In the genomic region with DNA sequence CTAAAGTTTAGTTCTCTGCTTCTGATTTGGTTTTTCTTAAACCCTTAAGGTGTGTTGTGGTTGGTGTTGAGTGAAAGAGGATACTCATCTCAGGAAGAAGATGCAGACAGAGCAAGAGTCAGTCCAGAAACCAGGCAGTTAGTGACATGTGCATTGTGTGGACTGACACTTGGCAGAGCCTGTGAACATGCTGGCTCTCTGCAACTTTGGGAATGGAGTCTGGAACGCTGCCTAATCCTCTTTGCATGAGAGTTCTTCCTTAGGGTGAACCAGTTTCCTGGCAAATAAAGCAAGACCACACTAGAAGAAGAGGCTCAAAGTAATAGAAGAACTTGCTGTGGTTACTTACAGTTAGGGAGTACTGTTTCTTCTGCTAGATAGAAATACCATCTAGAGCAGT, we compare ENCODE assay signal across 29 mouse cellular contexts.
DNase-seq lines count a peak whose midpoint lies in the region; ATAC-seq and TF ChIP-seq lines count a peak whose summit lies in the region.
"Had no signal": no experiment of that assay in that cellular context is flagged by ENCODE, and none has a peak within 500 bp of the region (broad histone marks: within the 10 kb centered on the region; RNA-seq: fewer than 3 reads in every experiment).

No protein-coding gene starts in this region.

- TF ChIP-seq CTCF in hindbrain, postnatal 0 days (IDR thresholded peaks at IDR 0.05; ENCODE audit: low read depth) = no peak

- H3K4me1 ChIP-seq in hindbrain, postnatal 0 days (ENCODE audit: insufficient read depth, low read length) = no peaks in the 10 kb centered on the region
- H3K4me1 ChIP-seq in hindbrain, embryonic 10.5 days (replicated peaks) = no peaks in the 10 kb centered on the region
- H3K4me1 ChIP-seq: embryonic facial prominence, embryonic 12.5 days; forebrain, embryonic 10.5 days; heart, embryonic 10.5 days; heart, embryonic 15.5 days; hindbrain, embryonic 12.5 days; limb, embryonic 12.5 days; liver, embryonic 15.5 days; megakaryocyte, embryonic 14.5 days; midbrain, embryonic 15.5 days had no signal

- no peak overlapping the region for H3K4me3 ChIP-seq in hindbrain, postnatal 0 days (ENCODE audit: low read length)
- H3K4me3 ChIP-seq in hindbrain, embryonic 10.5 days = no peak overlapping the region
- H3K4me3 ChIP-seq: embryonic facial prominence, embryonic 12.5 days; forebrain, embryonic 10.5 days; heart, embryonic 10.5 days; heart, embryonic 15.5 days; hindbrain, embryonic 12.5 days; limb, embryonic 12.5 days; liver, embryonic 15.5 days; megakaryocyte, embryonic 14.5 days; midbrain, embryonic 15.5 days had no signal

- no peak overlapping the region for H3K4me2 ChIP-seq in hindbrain, postnatal 0 days (ENCODE audit: low read depth, low read length)
- H3K4me2 ChIP-seq: embryonic facial prominence, embryonic 12.5 days; heart, embryonic 15.5 days; hindbrain, embryonic 12.5 days; limb, embryonic 12.5 days; liver, embryonic 15.5 days; midbrain, embryonic 15.5 days had no signal

- no peaks in the 10 kb centered on the region for H3K9me3 ChIP-seq in hindbrain, postnatal 0 days (ENCODE audit: low read length)
- no peaks in the 10 kb centered on the region for H3K9me3 ChIP-seq in hindbrain, embryonic 10.5 days
- H3K9me3 ChIP-seq: embryonic facial prominence, embryonic 12.5 days; forebrain, embryonic 10.5 days; heart, embryonic 10.5 days; heart, embryonic 15.5 days; hindbrain, embryonic 12.5 days; limb, embryonic 12.5 days; liver, embryonic 15.5 days; midbrain, embryonic 15.5 days had no signal

- H3K9ac ChIP-seq in hindbrain, postnatal 0 days (replicated peaks; ENCODE audit: low read length) = no peak overlapping the region
- H3K9ac ChIP-seq: embryonic facial prominence, embryonic 12.5 days; heart, embryonic 15.5 days; hindbrain, embryonic 12.5 days; limb, embryonic 12.5 days; liver, embryonic 15.5 days; midbrain, embryonic 15.5 days had no signal

- ATAC-seq in hindbrain, postnatal 0 days = peak; percentile 43; the same call in 1 of the 2 replicates
- ATAC-seq: CD4-positive, CD25-positive, alpha-beta regulatory T cell, adult 4 months; inflammation-experienced regulatory T-cells, adult 6 months; midbrain, embryonic 15.5 days had no signal

- no peaks in the 10 kb centered on the region for H3K27me3 ChIP-seq in hindbrain, postnatal 0 days (ENCODE audit: insufficient read depth, low read length)
- H3K27me3 ChIP-seq in hindbrain, embryonic 10.5 days (ENCODE audit: insufficient read depth, poor library complexity, severe bottlenecking) = no peaks in the 10 kb centered on the region
- H3K27me3 ChIP-seq: embryonic facial prominence, embryonic 12.5 days; heart, embryonic 15.5 days; hindbrain, embryonic 12.5 days; limb, embryonic 12.5 days; liver, embryonic 15.5 days; megakaryocyte, embryonic 14.5 days; midbrain, embryonic 15.5 days had no signal

- no peak overlapping the region for H3K27ac ChIP-seq in hindbrain, postnatal 0 days
- no peak overlapping the region for H3K27ac ChIP-seq in hindbrain, embryonic 10.5 days
- H3K27ac ChIP-seq: embryonic facial prominence, embryonic 12.5 days; forebrain, embryonic 10.5 days; heart, embryonic 10.5 days; heart, embryonic 15.5 days; hindbrain, embryonic 12.5 days; limb, embryonic 12.5 days; liver, embryonic 15.5 days; midbrain, embryonic 15.5 days had no signal

- 61% methylated on average over 1 of the region's 1 CpGs for WGBS in hindbrain, postnatal 0 days
- WGBS in hindbrain, embryonic 10.5 days = 68% methylated on average over 1 of the region's 1 CpGs

- no peaks in the 10 kb centered on the region for H3K36me3 ChIP-seq in hindbrain, postnatal 0 days (ENCODE audit: insufficient read depth, low read length)
- H3K36me3 ChIP-seq in hindbrain, embryonic 10.5 days = no peaks in the 10 kb centered on the region
- H3K36me3 ChIP-seq: embryonic facial prominence, embryonic 12.5 days; forebrain, embryonic 10.5 days; heart, embryonic 10.5 days; heart, embryonic 15.5 days; hindbrain, embryonic 12.5 days; limb, embryonic 12.5 days; liver, embryonic 15.5 days; midbrain, embryonic 15.5 days had no signal

- DNase-seq in cerebellum, postnatal 36 days = peak; percentile 2 to 6
- no peak for DNase-seq in cerebellum, adult 18-20 months
- DNase-seq in hindbrain, postnatal 0 days (ENCODE audit: low spot score) = peak; percentile 75
- DNase-seq in hindbrain, embryonic 10.5 days (ENCODE audit: low spot score) = no peak
- DNase-seq in lung, postnatal 4 days = peak; percentile 9 to 24
- DNase-seq in lung, postnatal 14 days = no peak
- DNase-seq in ovary, postnatal 10 days (ENCODE audit: low spot score) = no peak
- DNase-seq: adrenal gland, postnatal 25 days; cerebellum, adult 9-11 months; gastrocnemius, postnatal 25 days; heart, adult 11 months; kidney, adult 11 months; kidney, postnatal 14 days; layer of hippocampus, adult 9-11 months; lung, postnatal 36 days; right cerebral cortex, adult 18-20 months; spleen, adult 18-20 months; thymus, postnatal 14 days had no signal

Comparison
In these comparisons a context has a peak if more than half of its experiments do, and no peak if none do; other contexts are left out.
1. DNase-seq: peak in cerebellum, postnatal 36 days (2 of 2), hindbrain, postnatal 0 days (single experiment) and lung, postnatal 4 days (2 of 2); none in cerebellum, adult 18-20 months (0 of 2), hindbrain, embryonic 10.5 days (single experiment), lung, postnatal 14 days (single experiment) and ovary, postnatal 10 days (single experiment).